Mouse (Mus musculus) lung, postnatal 0 days (tissue): ENCODE measurements around the gene Peg3.

Source experiments
- CTCF ChIP-seq: IDR thresholded peaks from 2 replicates; pipeline ENCODE4 v1.5.1; 2016; ENCODE audit warnings: antibody characterized with exemption, mild to moderate bottlenecking
- EP300 ChIP-seq: IDR thresholded peaks from 2 replicates; pipeline ENCODE4 v1.6.1; 2016; ENCODE audit warnings: antibody characterized with exemption, mild to moderate bottlenecking, control low read depth

DNA sequence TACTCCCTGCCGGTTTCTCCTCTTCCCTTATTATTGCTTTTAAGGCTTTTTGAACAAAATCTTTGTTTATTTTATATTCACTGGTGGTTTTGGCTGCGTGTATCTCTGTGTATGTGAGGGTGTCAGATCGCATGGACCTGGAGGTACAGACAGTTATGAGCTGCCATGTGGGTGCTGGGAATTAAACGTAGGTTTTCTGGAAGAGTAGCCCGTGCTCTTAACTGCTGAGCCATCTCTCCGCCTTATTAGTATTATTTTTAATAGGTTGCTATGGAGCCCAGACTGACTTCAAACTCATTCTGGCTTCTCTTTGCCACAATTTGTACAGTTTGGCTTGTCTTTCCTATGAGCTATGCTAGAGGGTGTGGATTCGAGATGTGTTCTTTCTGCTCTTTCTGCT is 66.8 kb downstream of the Peg3 start:
- TF ChIP-seq CTCF (no peak), EP300 (no peak)
